Mouse (Mus musculus): ENCODE results near the gene Emcn. TPM values are rescaled to one million over a fixed set of nuclear protein-coding genes. Genes with fewer than 3 reads are reported as not detected.

Emcn gene
- polyA plus RNA-seq, 1 experiment: 49.6 TPM

GRCm38 (mm10) chr3:137467386-137467785 lies 126.5 kb downstream of the Emcn start:
- 93% methylated on average over 1 of the region's 1 CpGs for WGBS
- Histone ChIP-seq H3K4me1 (ENCODE audit: control insufficient read depth, insufficient read depth, low read length) (no peaks in the 10 kb centered on the region), H3K4me3 (replicated peaks; ENCODE audit: extremely low read depth, low read depth, low read length) (no peak overlapping the region)
- no peak for DNase-seq
- TF ChIP-seq CTCF (IDR thresholded peaks at IDR 0.05; ENCODE audit: insufficient read depth, low read length) (no peak), POLR2A (IDR thresholded peaks at IDR 0.05; ENCODE audit: borderline replicate concordance, extremely low read depth, low read depth, low read length) (no peak)

GRCm38 (mm10) chr3:137472145-137472544 lies 131.3 kb downstream of the Emcn start:
- no peak for TF ChIP-seq POLR2A (IDR thresholded peaks at IDR 0.05; ENCODE audit: borderline replicate concordance, extremely low read depth, low read depth, low read length)
- TF ChIP-seq CTCF (IDR thresholded peaks at IDR 0.05; ENCODE audit: insufficient read depth, low read length): no peak
- Histone ChIP-seq H3K4me3 (replicated peaks; ENCODE audit: extremely low read depth, low read depth, low read length) (no peak overlapping the region), H3K4me1 (ENCODE audit: control insufficient read depth, insufficient read depth, low read length) (no peaks in the 10 kb centered on the region)
- WGBS: 78% methylated on average over 1 of the region's 1 CpGs
- no peak for DNase-seq

GRCm38 (mm10) chr3:137479761-137480339 lies 139.0 kb downstream of the Emcn start:
- TF ChIP-seq POLR2A (IDR thresholded peaks at IDR 0.05; ENCODE audit: borderline replicate concordance, extremely low read depth, low read depth, low read length): no peak
- no peak for TF ChIP-seq CTCF (IDR thresholded peaks at IDR 0.05; ENCODE audit: insufficient read depth, low read length)
- 56% methylated on average over 7 of the region's 7 CpGs for WGBS
- no peak for DNase-seq

GRCm38 (mm10) chr3:137481157-137481556 lies 140.3 kb downstream of the Emcn start:
- Histone ChIP-seq H3K4me3 (replicated peaks; ENCODE audit: extremely low read depth, low read depth, low read length) (no peak overlapping the region), H3K4me1 (ENCODE audit: control insufficient read depth, insufficient read depth, low read length) (no peaks in the 10 kb centered on the region)
- no peak for DNase-seq
- TF ChIP-seq POLR2A (IDR thresholded peaks at IDR 0.05; ENCODE audit: borderline replicate concordance, extremely low read depth, low read depth, low read length): no peak
- TF ChIP-seq CTCF (IDR thresholded peaks at IDR 0.05; ENCODE audit: insufficient read depth, low read length): no peak

More at GRCm38 (mm10) chr3:137479761-137480339, 139.0 kb downstream of the Emcn start:
- no peaks in the 10 kb centered on the region for H3K4me1 ChIP-seq (ENCODE audit: control insufficient read depth, insufficient read depth, low read length)
- no peak overlapping the region for H3K4me3 ChIP-seq (replicated peaks; ENCODE audit: extremely low read depth, low read depth, low read length)

Measured in lung, adult 2 months (tissue).